Mouse (Mus musculus) right cerebral cortex, adult 2 months (tissue): Measurements from ENCODE around the gene Mfsd6.
A peak's percentile ranks its signal among the peaks of the same experiment; 100 is the strongest.
"Not testable (repeated sequence)": the region's sequence is repeated elsewhere in the genome, so short reads cannot be mapped to it uniquely, and the experiment has no call there.

Source experiments
- DNase-seq, 2 experiments: peaks; one replicate each; pipeline ENCODE4 v3.0.0; 2021 to 2022; ENCODE audit warnings: low spot score in 2 of 2

Mfsd6 gene

DNA sequence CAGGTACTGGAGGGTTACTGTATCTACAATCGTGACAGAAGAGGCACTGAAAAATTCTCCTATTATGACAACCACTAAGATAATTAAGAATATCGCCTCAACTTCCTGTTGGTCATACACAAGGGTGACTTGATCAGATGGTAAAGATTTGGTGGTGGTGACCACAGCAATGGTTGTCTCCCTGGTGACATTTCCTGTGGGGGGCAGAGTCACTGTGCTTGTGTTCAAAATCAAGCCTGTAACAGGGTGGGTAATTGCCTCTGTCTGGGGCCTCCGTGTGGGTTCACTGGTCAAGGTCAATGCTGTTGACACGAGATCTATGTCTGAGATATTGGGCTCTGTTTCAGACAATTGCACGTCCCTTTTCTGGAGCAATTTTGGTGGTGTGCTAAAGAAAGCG lies 18.5 kb downstream of the Mfsd6 start:
- DNase-seq, result no peak

- DNase-seq, result no peak
These were observed 20.2 kb downstream of the Mfsd6 start for GRCm38 (mm10) chr1:52707030-52707429.

DNA sequence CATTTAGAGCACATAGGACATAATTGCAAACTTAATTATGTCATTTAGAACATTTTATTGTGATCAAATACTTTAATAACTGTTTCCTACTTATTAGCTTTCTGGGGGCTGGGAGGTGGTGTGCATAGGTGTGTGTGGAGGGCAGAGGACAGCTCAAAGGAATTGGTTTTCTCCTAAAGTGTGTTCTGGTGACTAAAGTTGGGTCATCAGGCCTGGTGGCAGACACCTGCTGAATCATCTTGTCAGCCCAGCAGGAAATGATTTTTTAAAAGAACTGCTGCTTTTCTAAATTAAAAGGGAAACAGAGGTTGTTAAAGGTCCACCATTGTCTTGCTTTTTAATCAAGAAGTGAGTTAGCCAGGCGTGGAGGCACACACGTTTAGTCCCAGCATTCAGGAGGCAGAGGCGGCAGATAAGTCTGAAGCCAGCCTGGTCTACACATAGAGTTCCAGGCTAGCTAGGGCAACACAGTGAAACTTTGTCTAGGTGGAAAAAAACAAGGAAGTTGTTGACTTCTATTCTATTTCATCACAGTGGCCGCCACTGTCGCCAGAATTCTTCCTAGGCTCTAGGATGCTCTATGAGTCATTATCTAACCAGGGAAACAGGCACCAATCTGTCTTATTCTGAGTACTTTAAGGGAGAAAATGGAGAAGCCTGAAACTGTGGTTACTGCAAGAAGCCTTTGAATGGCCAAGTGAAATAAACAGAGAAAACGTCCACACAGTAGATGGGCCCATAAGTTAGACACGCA lies 24.3 kb downstream of the Mfsd6 start:
- DNase-seq, result no peak

- DNase-seq, result no peak
These were observed 25.3 kb downstream of the Mfsd6 start for GRCm38 (mm10) chr1:52701941-52702340.

- not testable (repeated sequence) for DNase-seq
These were observed 32.8 kb downstream of the Mfsd6 start for GRCm38 (mm10) chr1:52694456-52694855.

DNA sequence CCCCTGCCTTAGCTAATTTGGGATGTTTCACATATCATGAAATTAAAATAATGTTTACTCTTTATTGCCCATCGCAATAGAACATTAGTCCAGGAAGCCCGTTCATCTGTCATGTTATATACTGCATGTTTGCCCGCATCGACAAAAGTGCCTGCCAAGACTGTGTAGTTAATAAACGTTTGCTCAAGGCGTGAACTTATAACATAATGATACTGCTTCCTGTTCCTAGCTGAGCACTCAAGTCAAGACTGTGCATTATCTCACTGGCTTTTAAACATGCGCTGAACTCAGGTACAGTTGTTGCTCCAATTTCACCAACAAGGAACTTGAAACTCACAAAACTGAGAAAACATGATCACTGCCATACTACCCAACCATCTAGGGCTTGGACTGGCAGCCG lies 39.6 kb downstream of the Mfsd6 start:
- DNase-seq, result no peak

DNA sequence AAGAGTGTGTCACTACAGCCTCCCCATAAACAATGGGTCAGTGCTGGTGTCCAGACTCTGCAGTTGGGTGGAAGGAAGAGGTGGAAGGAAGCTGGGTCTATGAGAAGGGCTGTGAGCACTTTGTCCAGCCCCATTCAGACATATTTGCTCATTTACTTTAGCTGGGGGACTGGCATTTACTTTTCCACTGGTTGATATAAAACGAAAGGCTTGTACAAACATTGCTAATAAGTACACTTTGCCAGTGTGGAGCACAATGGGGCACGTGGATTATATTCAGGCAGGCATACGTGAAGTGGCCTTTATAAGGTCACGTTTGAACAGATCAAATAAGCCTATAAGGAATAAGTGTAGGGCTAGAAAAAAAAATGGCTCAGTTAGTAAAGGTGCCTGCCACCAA lies 43.7 kb downstream of the Mfsd6 start:
- DNase-seq, result no peak

GRCm38 (mm10) chr1:52676621-52677020 lies 50.6 kb downstream of the Mfsd6 start:
- no peak for DNase-seq

DNA sequence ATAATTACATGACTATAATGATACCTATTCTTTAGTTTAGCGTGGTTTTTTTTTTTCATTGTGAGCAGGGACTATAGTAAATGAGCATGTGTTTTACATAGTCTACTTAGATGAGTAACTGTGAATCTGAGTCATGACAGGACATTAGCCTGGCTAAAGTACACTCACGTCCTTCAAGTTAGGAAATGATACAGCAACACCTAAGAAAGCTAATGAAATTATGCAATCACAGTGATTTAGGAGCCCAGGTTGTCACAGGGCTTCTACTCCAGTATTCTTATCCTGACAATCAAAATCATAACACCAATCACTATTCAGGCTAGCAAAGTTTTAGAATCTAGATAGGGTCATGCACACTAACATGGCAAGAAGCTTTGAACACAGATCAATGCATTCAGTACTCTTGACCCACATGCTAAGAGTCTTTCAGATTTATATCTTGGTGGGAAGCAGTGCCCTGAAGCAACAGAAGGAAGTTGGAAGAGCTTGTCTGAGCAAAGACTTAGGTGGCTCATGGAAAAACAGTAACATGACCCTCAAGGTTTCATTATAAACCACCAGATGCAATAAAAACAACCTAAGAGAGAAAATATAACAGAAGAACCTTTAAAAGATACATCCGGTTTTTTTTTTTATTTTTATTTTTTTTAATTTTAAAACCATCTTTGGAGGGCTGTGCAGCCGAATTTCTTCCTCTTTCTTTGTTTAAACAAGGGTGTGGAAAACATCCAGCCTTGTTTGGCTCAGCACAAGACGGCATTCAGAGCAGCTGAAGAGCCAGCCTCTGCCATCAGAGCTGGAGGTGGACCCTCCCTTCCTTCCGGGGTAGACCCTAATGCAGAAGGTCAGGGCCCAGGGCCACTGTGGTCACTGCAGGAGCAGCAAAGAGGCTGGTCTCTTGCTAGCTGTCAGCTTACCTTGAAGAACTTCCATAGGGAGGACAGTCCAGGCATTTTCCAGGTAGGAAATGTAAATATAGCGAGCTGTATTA lies 51.4 kb downstream of the Mfsd6 start:
- DNase-seq, result no peak

- no peak for DNase-seq
These were observed 57.3 kb downstream of the Mfsd6 start for GRCm38 (mm10) chr1:52669931-52670330.

GRCm38 (mm10) chr1:52668743-52669323 lies 58.4 kb downstream of the Mfsd6 start:
- DNase-seq, result no peak

DNA sequence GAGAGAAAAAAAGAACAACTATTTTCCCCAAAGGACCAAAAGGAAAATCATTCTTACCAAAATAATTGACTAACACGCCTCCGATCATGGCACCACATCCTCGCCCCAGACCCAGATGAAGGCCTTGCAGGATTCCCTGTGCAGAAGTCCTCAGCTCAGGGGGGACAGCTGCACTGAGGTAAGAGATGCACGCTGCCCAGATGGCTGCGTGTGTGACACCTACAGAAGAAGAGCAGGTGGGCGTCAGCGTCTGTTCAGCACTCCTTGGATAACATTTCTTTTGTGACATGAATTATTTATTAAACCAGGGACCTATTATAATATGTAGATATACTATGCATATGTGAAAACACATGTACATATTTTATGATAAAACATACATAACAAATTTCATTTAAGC lies 64.0 kb downstream of the Mfsd6 start:
- peak; percentile 67 to 70 for DNase-seq

- DNase-seq, result no peak
These were observed 66.5 kb downstream of the Mfsd6 start for GRCm38 (mm10) chr1:52660765-52661164.

GRCm38 (mm10) chr1:52660278-52660677 lies 67.0 kb downstream of the Mfsd6 start:
- DNase-seq, result no peak

DNA sequence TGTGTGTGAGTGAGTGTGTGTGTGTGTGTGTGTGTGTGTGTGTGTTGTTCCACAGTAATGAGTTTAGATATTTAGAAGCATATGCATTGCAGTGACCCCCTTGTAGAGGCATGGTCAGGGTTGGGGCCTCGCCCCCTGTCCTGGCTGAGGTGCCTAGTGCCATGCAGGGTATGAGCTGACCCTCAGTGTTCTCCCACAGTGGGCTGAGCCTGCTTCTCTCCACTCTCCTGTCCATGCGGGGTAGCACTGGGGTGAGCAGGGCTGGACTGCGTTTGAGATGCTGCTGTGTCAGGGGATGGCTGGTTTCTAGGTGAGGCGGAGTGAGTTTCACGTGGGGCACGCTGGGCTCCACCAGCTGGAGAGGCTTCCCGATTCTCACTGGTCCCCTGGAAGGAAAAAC lies 69.1 kb downstream of the Mfsd6 start:
- DNase-seq, result no peak

- DNase-seq, result no peak
These were observed 72.1 kb downstream of the Mfsd6 start for GRCm38 (mm10) chr1:52655153-52655552.

- no peak for DNase-seq
These were observed 73.9 kb downstream of the Mfsd6 start for GRCm38 (mm10) chr1:52653366-52653765.

- no peak for DNase-seq
These were observed 74.5 kb downstream of the Mfsd6 start for GRCm38 (mm10) chr1:52652601-52653253.

- no peak for DNase-seq
These were observed 77.2 kb downstream of the Mfsd6 start for GRCm38 (mm10) chr1:52650066-52650465.

DNA sequence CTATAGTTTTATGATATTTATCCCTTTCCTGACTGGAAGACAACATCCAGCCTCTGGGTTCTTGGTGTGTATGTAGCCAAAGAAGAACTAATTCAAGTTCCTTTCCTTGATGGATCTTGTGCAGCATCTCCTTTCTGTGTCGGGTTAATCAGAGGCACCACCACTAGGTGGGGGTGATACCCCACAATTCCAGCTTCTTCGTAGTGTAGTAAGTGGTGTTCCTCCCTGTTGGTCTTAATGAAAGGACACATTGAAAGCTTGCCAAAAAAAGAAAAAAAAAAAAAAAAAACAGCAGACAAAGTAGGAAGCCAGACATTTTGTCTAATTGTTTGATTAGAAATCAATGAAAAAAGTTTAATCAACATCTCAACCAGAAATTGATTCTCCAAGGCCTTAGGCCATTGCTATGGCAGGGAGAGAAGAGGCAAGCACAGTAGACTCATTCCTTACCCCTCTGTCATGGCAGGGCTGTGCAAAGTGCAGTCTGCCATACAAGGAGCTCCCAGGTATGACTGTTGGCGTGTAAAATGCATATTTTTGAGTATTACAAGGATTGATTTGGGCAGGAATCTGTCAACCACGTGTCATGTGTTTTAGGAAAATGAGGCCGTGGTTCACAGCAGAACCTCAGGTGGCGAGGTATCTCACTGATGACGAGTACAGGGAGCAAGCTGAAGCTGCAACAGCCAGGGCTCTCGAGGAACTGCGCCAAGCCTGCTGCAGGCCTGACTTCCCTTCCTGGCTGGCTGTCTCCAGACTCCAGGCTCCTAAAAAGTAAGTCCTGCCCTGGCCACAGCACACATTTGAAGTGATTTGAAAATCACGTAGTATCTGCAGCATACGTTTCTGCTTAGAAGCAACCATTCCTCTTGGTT lies 78.9 kb downstream of the Mfsd6 start:
- DNase-seq, result peak; percentile 85 to 88

DNA sequence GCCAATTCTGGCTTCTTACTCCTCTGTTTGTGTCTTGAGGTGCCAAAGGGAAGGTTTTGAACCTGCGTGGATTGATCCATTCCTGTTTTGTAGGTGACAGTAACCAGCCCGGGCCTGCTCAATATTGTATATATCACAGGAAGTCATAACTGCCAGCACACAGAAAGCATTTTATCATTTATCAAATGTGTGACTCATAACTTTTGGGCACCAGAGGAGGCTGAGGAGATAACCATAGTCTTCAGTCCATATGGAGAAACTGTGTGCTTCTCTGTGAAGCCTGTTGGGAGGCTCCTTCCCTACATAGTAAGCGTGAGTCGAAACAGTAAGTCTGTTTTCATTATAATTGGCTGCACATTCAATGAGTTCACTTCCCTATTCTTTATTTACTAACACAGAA lies 86.5 kb downstream of the Mfsd6 start:
- no peak for DNase-seq
